Mouse (Mus musculus) kidney, adult 2 months (tissue): ENCODE measurements around the gene Cyp2d10.

Experiments used
- CTCF ChIP-seq: fragments of 200-500 bp; conservative IDR thresholded peaks from 2 replicates; pipeline ENCODE4 v1.5.1; 2011; ENCODE audit warnings: low read depth, mild to moderate bottlenecking, control low read depth, low read length, moderate library complexity, mixed read lengths; ENCODE audit not compliant: insufficient read depth, insufficient read length
- POLR2A ChIP-seq: fragments of 200-500 bp; IDR thresholded peaks from one replicate; pipeline ENCODE4 v1.6.1; 2011; ENCODE audit warnings: low read depth, low read length, control low read depth

GRCm38 (mm10) chr15:82353078-82353744 is 53.8 kb downstream of the Cyp2d10 start:
- TF ChIP-seq CTCF = no peak
- no peak for TF ChIP-seq POLR2A
